ENCODE assay signal across 24 mouse cellular contexts in the genomic region with DNA sequence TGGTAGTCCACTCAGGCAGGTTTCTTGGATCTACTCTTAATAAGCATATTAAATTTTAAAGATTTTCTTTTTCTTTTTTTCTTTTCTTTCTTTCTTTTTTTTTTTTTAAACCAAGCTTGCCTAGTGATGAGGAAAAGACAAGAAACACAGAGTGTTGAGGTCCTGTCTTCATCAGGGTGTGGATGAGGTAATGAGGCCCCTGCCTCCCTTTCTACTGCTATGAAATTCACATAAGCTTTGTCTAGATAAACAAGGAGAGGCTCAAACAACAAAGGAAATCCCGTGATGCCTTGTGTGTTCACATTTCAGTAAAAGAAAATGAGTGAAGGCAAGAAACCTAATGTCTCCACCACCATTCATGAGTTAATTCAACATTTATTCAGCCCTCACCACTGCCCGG. TPM values are rescaled to one million over a fixed set of nuclear protein-coding genes. Genes with fewer than 3 reads are reported as not detected.
DNase-seq lines count a peak whose midpoint lies in the region; ATAC-seq and TF ChIP-seq lines count a peak whose summit lies in the region.
"Had no signal": no experiment of that assay in that cellular context is flagged by ENCODE, and none has a peak within 500 bp of the region (broad histone marks: within the 10 kb centered on the region; RNA-seq: fewer than 3 reads in every experiment).

No protein-coding gene starts in this region.

- no peak overlapping the region for H3K4me3 ChIP-seq in forebrain, embryonic 11.5 days (ENCODE audit: low read depth, low read length)
- no peak overlapping the region for H3K4me3 ChIP-seq in forebrain, embryonic 14.5 days (ENCODE audit: low read depth, low read length)
- H3K4me3 ChIP-seq in liver, embryonic 13.5 days (replicated peaks): no peak overlapping the region
- no peak overlapping the region for H3K4me3 ChIP-seq in thymus, adult 2 months (ENCODE audit: control insufficient read depth, insufficient read depth, low read length)
- no peak overlapping the region for H3K4me3 ChIP-seq in embryonic facial prominence, embryonic 10.5 days
- H3K4me3 ChIP-seq: embryonic facial prominence, embryonic 13.5 days; embryonic facial prominence, embryonic 15.5 days; erythroblast, embryonic 14.5 days; forebrain, embryonic 12.5 days had no signal

- H3K27ac ChIP-seq in forebrain, embryonic 11.5 days (ENCODE audit: low read depth, low read length): no peak overlapping the region
- H3K27ac ChIP-seq in forebrain, embryonic 14.5 days (ENCODE audit: low read depth, low read length): no peak overlapping the region
- no peak overlapping the region for H3K27ac ChIP-seq in liver, embryonic 13.5 days
- peak overlapping the region; percentile 93 for H3K27ac ChIP-seq in thymus, adult 2 months (ENCODE audit: control insufficient read depth, insufficient read depth, low read length)
- H3K27ac ChIP-seq in embryonic facial prominence, embryonic 10.5 days (replicated peaks): peak overlapping the region; percentile 51
- H3K27ac ChIP-seq: embryonic facial prominence, embryonic 13.5 days; embryonic facial prominence, embryonic 15.5 days; forebrain, embryonic 12.5 days had no signal

- 0 out of 2 replicates have a peak, but pooled peaks cover 4% of the 10 kb centered on the region for H3K4me1 ChIP-seq in forebrain, embryonic 11.5 days (replicated peaks; ENCODE audit: control insufficient read depth, insufficient read depth, low read length)
- no peaks in the 10 kb centered on the region for H3K4me1 ChIP-seq in forebrain, embryonic 14.5 days (ENCODE audit: control insufficient read depth, insufficient read depth, low read length)
- H3K4me1 ChIP-seq in liver, embryonic 13.5 days (replicated peaks): peaks cover 50% of the 10 kb centered on the region
- peaks cover 58% of the 10 kb centered on the region for H3K4me1 ChIP-seq in thymus, adult 2 months (replicated peaks; ENCODE audit: control insufficient read depth, insufficient read depth, low read length)
- peaks cover 60% of the 10 kb centered on the region for H3K4me1 ChIP-seq in embryonic facial prominence, embryonic 10.5 days

- DNase-seq in forebrain, embryonic 11.5 days (ENCODE audit: low spot score): no peak
- DNase-seq in forebrain, embryonic 14.5 days (ENCODE audit: low spot score): no peak
- DNase-seq in liver, embryonic 13.5 days: no peak
- no peak for DNase-seq in liver
- no peak for DNase-seq in thymus, adult 2 months
- DNase-seq in thymus, postnatal 10 days (ENCODE audit: low spot score in 2 of 2): no peak
- DNase-seq in embryonic facial prominence, embryonic 10.5 days (ENCODE audit: low spot score): no peak
- DNase-seq: adrenal gland, adult 8-10 months; adrenal gland, postnatal 14 days; adrenal gland, postnatal 36 days; cerebellum, adult 11-12 months; cerebellum, adult 2 months; cerebellum, adult 9-10 months; cerebellum, postnatal 10 days; cerebellum, postnatal 25 days had no signal

- 27% methylated on average over 2 of the region's 2 CpGs for WGBS in forebrain, embryonic 11.5 days
- WGBS in forebrain, embryonic 14.5 days: 10% methylated on average over 2 of the region's 2 CpGs
- 50% methylated on average over 2 of the region's 2 CpGs for WGBS in liver, embryonic 13.5 days (ENCODE audit: insufficient replicate concordance)
- 65% methylated on average over 2 of the region's 2 CpGs for WGBS in thymus, adult 2 months
- WGBS in embryonic facial prominence, embryonic 10.5 days: 58% methylated on average over 2 of the region's 2 CpGs

- no peak overlapping the region for H3K9ac ChIP-seq in forebrain, embryonic 11.5 days (ENCODE audit: low read length)
- no peak overlapping the region for H3K9ac ChIP-seq in forebrain, embryonic 14.5 days (ENCODE audit: low read length)
- H3K9ac ChIP-seq in liver, embryonic 13.5 days: no peak overlapping the region; the same call in 1 of the 2 replicates
- H3K9ac ChIP-seq: embryonic facial prominence, embryonic 13.5 days; embryonic facial prominence, embryonic 15.5 days; forebrain, embryonic 12.5 days had no signal

- no peaks in the 10 kb centered on the region for H3K9me3 ChIP-seq in forebrain, embryonic 11.5 days (ENCODE audit: control insufficient read depth, low read length)
- H3K9me3 ChIP-seq in forebrain, embryonic 14.5 days (replicated peaks; ENCODE audit: control insufficient read depth, low read length): no peaks in the 10 kb centered on the region
- H3K9me3 ChIP-seq in liver, embryonic 13.5 days (replicated peaks): no peaks in the 10 kb centered on the region
- no peaks in the 10 kb centered on the region for H3K9me3 ChIP-seq in embryonic facial prominence, embryonic 10.5 days
- H3K9me3 ChIP-seq: embryonic facial prominence, embryonic 13.5 days; embryonic facial prominence, embryonic 15.5 days; forebrain, embryonic 12.5 days; G1E had no signal

- 0 out of 2 replicates have a peak, but pooled peaks have one; percentile 53 for ATAC-seq in forebrain, embryonic 11.5 days (replicated peaks; ENCODE audit: low FRiP score)
- ATAC-seq in forebrain, embryonic 14.5 days: no peak
- ATAC-seq in liver, embryonic 13.5 days (ENCODE audit: low read depth): peak; percentile 56; the same call in 1 of the 2 replicates
- ATAC-seq in megakaryocyte progenitor cell, adult 5-6 weeks (replicated peaks; ENCODE audit: poor library complexity): no peak
- ATAC-seq: activated CD4-positive, CD25-positive, alpha-beta regulatory T cell, adult 4 months; forebrain, embryonic 16.5 days; Patski had no signal

- no peak for TF ChIP-seq POLR2A in thymus, adult 2 months (IDR thresholded peaks at IDR 0.05; ENCODE audit: control insufficient read depth, extremely low read depth, insufficient read depth, low read length, poor library complexity)

- no peak overlapping the region for H3K4me2 ChIP-seq in forebrain, embryonic 11.5 days (ENCODE audit: low read depth, low read length, severe bottlenecking)
- H3K4me2 ChIP-seq in forebrain, embryonic 14.5 days (ENCODE audit: low read length): no peak overlapping the region
- H3K4me2 ChIP-seq in liver, embryonic 13.5 days: no peak overlapping the region
- H3K4me2 ChIP-seq: embryonic facial prominence, embryonic 13.5 days; embryonic facial prominence, embryonic 15.5 days; forebrain, embryonic 12.5 days had no signal

- H3K27me3 ChIP-seq in forebrain, embryonic 11.5 days (ENCODE audit: control insufficient read depth, insufficient read depth, low read length): no peaks in the 10 kb centered on the region
- no peaks in the 10 kb centered on the region; the same call in 1 of the 2 replicates for H3K27me3 ChIP-seq in forebrain, embryonic 14.5 days (replicated peaks; ENCODE audit: control insufficient read depth, insufficient read depth, low read length)
- H3K27me3 ChIP-seq in liver, embryonic 13.5 days: no peaks in the 10 kb centered on the region
- H3K27me3 ChIP-seq in thymus, adult 2 months (ENCODE audit: control insufficient read depth, insufficient read depth, low read length): no peaks in the 10 kb centered on the region
- no peaks in the 10 kb centered on the region for H3K27me3 ChIP-seq in embryonic facial prominence, embryonic 10.5 days (replicated peaks; ENCODE audit: low read depth, poor library complexity, severe bottlenecking)
- H3K27me3 ChIP-seq: embryonic facial prominence, embryonic 13.5 days; embryonic facial prominence, embryonic 15.5 days; forebrain, embryonic 12.5 days; Patski had no signal

- H3K36me3 ChIP-seq in forebrain, embryonic 11.5 days (ENCODE audit: control insufficient read depth, insufficient read depth, low read length): no peaks in the 10 kb centered on the region
- no peaks in the 10 kb centered on the region for H3K36me3 ChIP-seq in forebrain, embryonic 14.5 days (ENCODE audit: control insufficient read depth, insufficient read depth, low read length)
- no peaks in the 10 kb centered on the region for H3K36me3 ChIP-seq in liver, embryonic 13.5 days
- peaks cover 6% of the 10 kb centered on the region for H3K36me3 ChIP-seq in thymus, adult 2 months (ENCODE audit: control insufficient read depth, insufficient read depth, low read length)
- H3K36me3 ChIP-seq in embryonic facial prominence, embryonic 10.5 days (replicated peaks): peaks cover 2% of the 10 kb centered on the region; the same call in 1 of the 2 replicates
- H3K36me3 ChIP-seq: forebrain, embryonic 12.5 days; G1E had no signal

- TF ChIP-seq CTCF in thymus, adult 2 months (IDR thresholded peaks at IDR 0.05; ENCODE audit: borderline replicate concordance, control insufficient read depth, extremely low read depth, insufficient read depth, low read length, poor library complexity): no peak

RNA-seq across cellular contexts. Expression of a gene that starts 13.2 kb away (rescaled TPM):
- polyA plus RNA-seq in forebrain, embryonic 11.5 days (2014; fragmentation: Nextera tagmentation; extraction: Ambion mirVana): 10.8 and 11.3 TPM in 2 replicates
- 2.6 and 3.3 TPM in 2 replicates for polyA plus RNA-seq in forebrain, embryonic 14.5 days (2014; fragmentation: Nextera tagmentation; extraction: Ambion mirVana)
- 1.6 and 1.8 TPM in 2 replicates for polyA plus RNA-seq in liver, embryonic 13.5 days (2015; fragmentation: Nextera tagmentation; extraction: Ambion mirVana)
- 170 and 197 TPM in 2 replicates for polyA plus RNA-seq in thymus, adult 2 months (2012; rRNA removed)
- polyA plus RNA-seq in embryonic facial prominence, embryonic 10.5 days (2016; fragmentation: Nextera tagmentation; extraction: Ambion mirVana): 16.5 and 17.3 TPM in 2 replicates
- total RNA-seq in megakaryocyte progenitor cell, adult 5-6 weeks (2015): 2.0 and 3.2 TPM in 2 replicates
- total RNA-seq in megakaryocyte progenitor cell, adult 5-6 weeks (2017): 1.9 and 2.1 TPM in 2 replicates

Comparison
In these comparisons a context has a peak if more than half of its experiments do, and no peak if none do; other contexts are left out.
1. ATAC-seq: peak in forebrain, embryonic 11.5 days (single experiment) and liver, embryonic 13.5 days (single experiment); none in forebrain, embryonic 14.5 days (single experiment) and megakaryocyte progenitor cell, adult 5-6 weeks (single experiment).
2. H3K27ac ChIP-seq: peak in thymus, adult 2 months (single experiment) and embryonic facial prominence, embryonic 10.5 days (single experiment); none in forebrain, embryonic 11.5 days (single experiment), forebrain, embryonic 14.5 days (single experiment) and liver, embryonic 13.5 days (single experiment).